Mouse (Mus musculus) heart, adult 2 months (tissue): ENCODE data around the gene Gas2l1.

ENCODE experiments used
- CTCF ChIP-seq: fragments of 200-600 bp; IDR thresholded peaks from 2 replicates; pipeline ENCODE4 v1.8.1; 2022; ENCODE audit warnings: antibody characterized with exemption, mild to moderate bottlenecking, moderate library complexity
- EP300 ChIP-seq: fragments of 200-500 bp; IDR thresholded peaks from 2 replicates; pipeline ENCODE4 v1.6.1; 2011; ENCODE audit warnings: low read depth, low read length, control low read depth; ENCODE audit not compliant: insufficient read depth
- POLR2A ChIP-seq: fragments of 200-500 bp; IDR thresholded peaks from 2 replicates; pipeline ENCODE4 v1.6.1; 2011; ENCODE audit warnings: mild to moderate bottlenecking, low read depth, low read length, control low read depth; ENCODE audit not compliant: insufficient read depth

GRCm38 (mm10) chr11:5054874-5055273 lies 10.3 kb downstream of the Gas2l1 start:
- TF ChIP-seq CTCF (no peak), POLR2A (no peak), EP300 (no peak)
